Mouse (Mus musculus): ENCODE results near the gene Sh3glb1.
"Not testable (repeated sequence)": the region's sequence is repeated elsewhere in the genome, so short reads cannot be mapped to it uniquely, and the experiment has no call there.

Gene Sh3glb1

GRCm38 (mm10) chr3:144719901-144720747, at the start of gene Sh3glb1:
Gene Sh3glb1, minus strand, starts transcription at chr3:144720335.
- DNase-seq (ENCODE audit: low spot score), result peak; percentile 97

- DNase-seq (ENCODE audit: low spot score), result no peak
Observed at GRCm38 (mm10) chr3:144765161-144765560, 45.0 kb upstream of the Sh3glb1 start.

- DNase-seq (ENCODE audit: low spot score), result no peak
Observed at GRCm38 (mm10) chr3:144761454-144761853, 41.3 kb upstream of the Sh3glb1 start.

- no peak for DNase-seq (ENCODE audit: low spot score)
Observed at GRCm38 (mm10) chr3:144760592-144761309, 40.6 kb upstream of the Sh3glb1 start, which contains the start of gene Clca3a1. Gene Clca3a1, minus strand, starts transcription at chr3:144760977.

- DNase-seq (ENCODE audit: low spot score), result no peak
Observed at GRCm38 (mm10) chr3:144759719-144760118, 39.6 kb upstream of the Sh3glb1 start.

- DNase-seq (ENCODE audit: low spot score), result not testable (repeated sequence)
Observed at GRCm38 (mm10) chr3:144756103-144756502, 36.0 kb upstream of the Sh3glb1 start.

GRCm38 (mm10) chr3:144753120-144753519, 33.0 kb upstream of the Sh3glb1 start:
- DNase-seq (ENCODE audit: low spot score), result peak; percentile 10

- not testable (repeated sequence) for DNase-seq (ENCODE audit: low spot score)
Observed at GRCm38 (mm10) chr3:144749062-144749963, 29.2 kb upstream of the Sh3glb1 start.

GRCm38 (mm10) chr3:144747706-144748105, 27.6 kb upstream of the Sh3glb1 start:
- DNase-seq (ENCODE audit: low spot score), result not testable (repeated sequence)

GRCm38 (mm10) chr3:144738396-144738795, 18.3 kb upstream of the Sh3glb1 start:
- DNase-seq (ENCODE audit: low spot score), result not testable (repeated sequence)

- no peak for DNase-seq (ENCODE audit: low spot score)
Observed at GRCm38 (mm10) chr3:144736831-144737230, 16.7 kb upstream of the Sh3glb1 start.

GRCm38 (mm10) chr3:144723455-144723854, 3.3 kb upstream of the Sh3glb1 start:
- DNase-seq (ENCODE audit: low spot score), result peak; percentile 22

GRCm38 (mm10) chr3:144722566-144722965, 2.4 kb upstream of the Sh3glb1 start:
- DNase-seq (ENCODE audit: low spot score), result not testable (repeated sequence)

- no peak for DNase-seq (ENCODE audit: low spot score)
Observed at GRCm38 (mm10) chr3:144721860-144722256, 1.7 kb upstream of the Sh3glb1 start.

GRCm38 (mm10) chr3:144721077-144721859, 1.1 kb upstream of the Sh3glb1 start:
- no peak for DNase-seq (ENCODE audit: low spot score)

GRCm38 (mm10) chr3:144719088-144719900, 841 bp downstream of the Sh3glb1 start:
- peak; percentile 72 for DNase-seq (ENCODE audit: low spot score)

GRCm38 (mm10) chr3:144718706-144719087, 1.4 kb downstream of the Sh3glb1 start:
- DNase-seq (ENCODE audit: low spot score), result no peak

GRCm38 (mm10) chr3:144717835-144718234, 2.3 kb downstream of the Sh3glb1 start:
- DNase-seq (ENCODE audit: low spot score), result no peak

- no peak for DNase-seq (ENCODE audit: low spot score)
Observed at GRCm38 (mm10) chr3:144717121-144717520, 3.0 kb downstream of the Sh3glb1 start.

- peak; percentile 11 for DNase-seq (ENCODE audit: low spot score)
Observed at GRCm38 (mm10) chr3:144715901-144716300, 4.2 kb downstream of the Sh3glb1 start.

Data from T-cell, adult 2 months (primary cell).